Mouse (Mus musculus): ENCODE data around the gene Mef2c.

GRCm38 (mm10) chr13:83607883-83608581 lies 104.2 kb downstream of the Mef2c start:
- TF ChIP-seq EP300 (IDR thresholded peaks at IDR 0.05; ENCODE audit: low read depth) (no peak), CTCF (IDR thresholded peaks at IDR 0.05; ENCODE audit: low read depth) (no peak)

All from heart, postnatal 0 days (tissue).